Mouse (Mus musculus) gastrocnemius, postnatal 14 days (tissue): ENCODE results near the gene a. TPM values are rescaled to one million over a fixed set of nuclear protein-coding genes. Genes with fewer than 3 reads are reported as not detected.
A peak's percentile ranks its signal among the peaks of the same experiment; 100 is the strongest.
"Not testable (repeated sequence)": the region's sequence is repeated elsewhere in the genome, so short reads cannot be mapped to it uniquely, and the experiment has no call there.

Experiments
- DNase-seq: peaks from one replicate; pipeline ENCODE4 v3.0.0; 2021; ENCODE audit warnings: mixed read lengths
- intact Hi-C: fragments of 180-260 bp; cut with DNase I; formaldehyde crosslinking; loops from one replicate; pipeline ENCODE4 v1.15.1; 2025; ENCODE audit warnings: low total_unique reads
- total RNA-seq, 2 experiments: library from RNA; stranded (reverse); gene quantifications; 2 replicates each; pipeline ENCODE4 v1.2.3; 2021

The a gene
- total RNA-seq, 2 experiments from 2014 or later = not detected

GRCm38 (mm10) chr2:154826054-154826538, 34.9 kb downstream of the a start:
- DNase-seq = no peak
- intact Hi-C loops = no loop called here

GRCm38 (mm10) chr2:154827521-154827920, 36.3 kb downstream of the a start:
- intact Hi-C loops = no loop called here
- DNase-seq = no peak

GRCm38 (mm10) chr2:154832471-154832870, 41.3 kb downstream of the a start:
- intact Hi-C loops = no loop called here
- no peak for DNase-seq

- DNase-seq = no peak
- intact Hi-C loops = no loop called here
These were observed 43.1 kb downstream of the a start for GRCm38 (mm10) chr2:154834149-154834865.

- intact Hi-C loops = no loop called here
- no peak for DNase-seq
These were observed 45.3 kb downstream of the a start for GRCm38 (mm10) chr2:154836537-154836936.

GRCm38 (mm10) chr2:154848086-154848485, 56.9 kb downstream of the a start:
- DNase-seq = no peak
- intact Hi-C loops = no loop called here

- peak; percentile 44 for DNase-seq
- intact Hi-C loops = loop anchor here (5.0 to 10.0 kb wide), 2 partner anchors 91 to 153 kb away; no protein-coding TSS in a partner anchor
These were observed 64.2 kb downstream of the a start for GRCm38 (mm10) chr2:154855383-154855782.

- no peak for DNase-seq
- intact Hi-C loops = no loop called here
These were observed 72.5 kb downstream of the a start for GRCm38 (mm10) chr2:154863672-154864071.

- intact Hi-C loops = no loop called here
- DNase-seq = no peak
These were observed 74.5 kb downstream of the a start for GRCm38 (mm10) chr2:154865696-154866095.

- no peak for DNase-seq
- intact Hi-C loops = no loop called here
These were observed 76.9 kb downstream of the a start for GRCm38 (mm10) chr2:154868106-154868505.

GRCm38 (mm10) chr2:154869954-154870641, 78.9 kb downstream of the a start:
- DNase-seq = no peak
- intact Hi-C loops = no loop called here

GRCm38 (mm10) chr2:154876621-154877020, 85.4 kb downstream of the a start:
- DNase-seq = no peak
- intact Hi-C loops = no loop called here

- intact Hi-C loops = no loop called here
- DNase-seq = no peak
These were observed 100.4 kb downstream of the a start for GRCm38 (mm10) chr2:154891585-154891984.

- peak; percentile 96 for DNase-seq
- intact Hi-C loops = no loop called here
These were observed 101.2 kb downstream of the a start, which contains the start of gene Eif2s2 for GRCm38 (mm10) chr2:154892201-154893044. Eif2s2 (minus strand) TSS chr2:154892935.

- no peak for DNase-seq
- intact Hi-C loops = no loop called here
These were observed 101.8 kb downstream of the a start for GRCm38 (mm10) chr2:154893045-154893385.

- DNase-seq = no peak
- intact Hi-C loops = no loop called here
These were observed 102.3 kb downstream of the a start for GRCm38 (mm10) chr2:154893548-154893947.

- intact Hi-C loops, DNase-seq: not testable (repeated sequence)
These were observed 107.8 kb downstream of the a start for GRCm38 (mm10) chr2:154899004-154899403.

- intact Hi-C loops = not testable (repeated sequence)
These were observed 108.2 kb downstream of the a start for GRCm38 (mm10) chr2:154899412-154899811.

GRCm38 (mm10) chr2:154902111-154902510, 110.9 kb downstream of the a start:
- intact Hi-C loops = no loop called here

More at GRCm38 (mm10) chr2:154899412-154899811, 108.2 kb downstream of the a start:
- not testable (repeated sequence) for DNase-seq

GRCm38 (mm10) chr2:154905796-154906195, 114.6 kb downstream of the a start:
- intact Hi-C loops = no loop called here
- DNase-seq = no peak

More at GRCm38 (mm10) chr2:154902111-154902510, 110.9 kb downstream of the a start:
- DNase-seq = no peak
